ENCODE assay signal across 10 mouse cellular contexts in genomic region chr2:123813182-123813949, GRCm38 (mm10).
DNase-seq lines count a peak whose midpoint lies in the region; ATAC-seq and TF ChIP-seq lines count a peak whose summit lies in the region.
"Had no signal": no experiment of that assay in that cellular context is flagged by ENCODE, and none has a peak within 500 bp of the region (broad histone marks: within the 10 kb centered on the region; RNA-seq: fewer than 3 reads in every experiment).

No protein-coding gene starts in this region.

- DNase-seq in lung, embryonic 14.5 days: peak; percentile 7
- no peak for DNase-seq in lung, postnatal 0 days (ENCODE audit: low spot score)
- DNase-seq in right cerebral cortex, postnatal 4 days: peak; percentile 30
- DNase-seq in heart, adult 11 months: no peak
- no peak for DNase-seq in urinary bladder, adult 18-20 months (ENCODE audit: low spot score in 2 of 2)
- DNase-seq: cerebellum, adult 8-10 months; liver had no signal

- H3K27ac ChIP-seq in lung, embryonic 14.5 days (ENCODE audit: low read depth): no peak overlapping the region
- H3K27ac ChIP-seq in lung, postnatal 0 days (ENCODE audit: low read length): no peak overlapping the region
- peak overlapping the region; percentile 70; the same call in 1 of the 2 replicates for H3K27ac ChIP-seq in hindbrain, embryonic 13.5 days
- peak overlapping the region; percentile 68 for H3K27ac ChIP-seq in midbrain, embryonic 12.5 days (replicated peaks)
- H3K27ac ChIP-seq in kidney, embryonic 15.5 days: no peak overlapping the region

- no peak overlapping the region for H3K4me3 ChIP-seq in lung, embryonic 14.5 days (ENCODE audit: low read depth, low read length)
- H3K4me3 ChIP-seq in lung, postnatal 0 days (ENCODE audit: low read depth, low read length): no peak overlapping the region
- no peak overlapping the region for H3K4me3 ChIP-seq in hindbrain, embryonic 13.5 days
- H3K4me3 ChIP-seq in midbrain, embryonic 12.5 days: no peak overlapping the region
- no peak overlapping the region for H3K4me3 ChIP-seq in kidney, embryonic 15.5 days (replicated peaks)

- H3K4me2 ChIP-seq in lung, embryonic 14.5 days: no peak overlapping the region
- H3K4me2 ChIP-seq in lung, postnatal 0 days (replicated peaks; ENCODE audit: low read depth, low read length): no peak overlapping the region
- peak overlapping the region; percentile 27 for H3K4me2 ChIP-seq in hindbrain, embryonic 13.5 days
- H3K4me2 ChIP-seq in midbrain, embryonic 12.5 days (replicated peaks): peak overlapping the region; percentile 42
- H3K4me2 ChIP-seq in kidney, embryonic 15.5 days: no peak overlapping the region

- no peaks in the 10 kb centered on the region for H3K9me3 ChIP-seq in lung, embryonic 14.5 days (ENCODE audit: low read depth, low read length)
- no peaks in the 10 kb centered on the region for H3K9me3 ChIP-seq in lung, postnatal 0 days (ENCODE audit: low read length)
- no peaks in the 10 kb centered on the region for H3K9me3 ChIP-seq in hindbrain, embryonic 13.5 days
- H3K9me3 ChIP-seq in midbrain, embryonic 12.5 days: no peaks in the 10 kb centered on the region
- H3K9me3 ChIP-seq in kidney, embryonic 15.5 days (replicated peaks): no peaks in the 10 kb centered on the region

- ATAC-seq in lung, embryonic 14.5 days (ENCODE audit: insufficient read depth): peak; percentile 35; the same call in 1 of the 2 replicates
- no peak for ATAC-seq in lung, postnatal 0 days
- peak; percentile 92 for ATAC-seq in hindbrain, embryonic 13.5 days (ENCODE audit: low FRiP score)
- ATAC-seq in midbrain, embryonic 12.5 days (ENCODE audit: low FRiP score, low read depth): peak; percentile 93
- no peak for ATAC-seq in kidney, embryonic 15.5 days (replicated peaks; ENCODE audit: low FRiP score)

- H3K9ac ChIP-seq in lung, embryonic 14.5 days: no peak overlapping the region
- no peak overlapping the region for H3K9ac ChIP-seq in lung, postnatal 0 days (replicated peaks; ENCODE audit: low read depth)
- H3K9ac ChIP-seq in hindbrain, embryonic 13.5 days: no peak overlapping the region
- H3K9ac ChIP-seq in midbrain, embryonic 12.5 days (replicated peaks): no peak overlapping the region
- H3K9ac ChIP-seq in kidney, embryonic 15.5 days: no peak overlapping the region

- no peaks in the 10 kb centered on the region for H3K36me3 ChIP-seq in lung, embryonic 14.5 days (ENCODE audit: insufficient read depth)
- no peaks in the 10 kb centered on the region for H3K36me3 ChIP-seq in lung, postnatal 0 days (ENCODE audit: insufficient read depth, low read length)
- H3K36me3 ChIP-seq in hindbrain, embryonic 13.5 days: no peaks in the 10 kb centered on the region
- no peaks in the 10 kb centered on the region for H3K36me3 ChIP-seq in midbrain, embryonic 12.5 days
- no peaks in the 10 kb centered on the region for H3K36me3 ChIP-seq in kidney, embryonic 15.5 days

- no peaks in the 10 kb centered on the region for H3K4me1 ChIP-seq in lung, embryonic 14.5 days (ENCODE audit: insufficient read depth)
- H3K4me1 ChIP-seq in lung, postnatal 0 days (ENCODE audit: insufficient read depth, low read depth, low read length): no peaks in the 10 kb centered on the region
- peaks cover 13% of the 10 kb centered on the region for H3K4me1 ChIP-seq in hindbrain, embryonic 13.5 days (replicated peaks)
- H3K4me1 ChIP-seq in midbrain, embryonic 12.5 days: peaks cover 19% of the 10 kb centered on the region
- H3K4me1 ChIP-seq in kidney, embryonic 15.5 days: no peaks in the 10 kb centered on the region

- TF ChIP-seq CTCF in lung, embryonic 14.5 days (IDR thresholded peaks at IDR 0.05; ENCODE audit: low read depth): no peak
- no peak for TF ChIP-seq CTCF in lung, postnatal 0 days (IDR thresholded peaks at IDR 0.05)

- 59% methylated on average over 15 of the region's 15 CpGs for WGBS in lung, embryonic 14.5 days
- 58% methylated on average over 15 of the region's 15 CpGs for WGBS in lung, postnatal 0 days
- 28% methylated on average over 15 of the region's 15 CpGs for WGBS in hindbrain, embryonic 13.5 days
- WGBS in midbrain, embryonic 12.5 days: 26% methylated on average over 15 of the region's 15 CpGs
- WGBS in kidney, embryonic 15.5 days: 72% methylated on average over 15 of the region's 15 CpGs

- TF ChIP-seq EP300 in lung, postnatal 0 days (IDR thresholded peaks at IDR 0.05): no peak

- H3K27me3 ChIP-seq in lung, embryonic 14.5 days (ENCODE audit: insufficient read depth, low read length): no peaks in the 10 kb centered on the region
- no peaks in the 10 kb centered on the region for H3K27me3 ChIP-seq in lung, postnatal 0 days (replicated peaks; ENCODE audit: insufficient read depth, low read length)
- H3K27me3 ChIP-seq in hindbrain, embryonic 13.5 days: no peaks in the 10 kb centered on the region
- H3K27me3 ChIP-seq in midbrain, embryonic 12.5 days: no peaks in the 10 kb centered on the region
- H3K27me3 ChIP-seq in kidney, embryonic 15.5 days: no peaks in the 10 kb centered on the region

Comparison
In these comparisons a context has a peak if more than half of its experiments do, and no peak if none do; other contexts are left out.
1. ATAC-seq: peak in lung, embryonic 14.5 days (single experiment), hindbrain, embryonic 13.5 days (single experiment) and midbrain, embryonic 12.5 days (single experiment); none in lung, postnatal 0 days (single experiment) and kidney, embryonic 15.5 days (single experiment).
2. DNase-seq: peak in lung, embryonic 14.5 days (single experiment) and right cerebral cortex, postnatal 4 days (single experiment); none in lung, postnatal 0 days (single experiment), heart, adult 11 months (single experiment) and urinary bladder, adult 18-20 months (0 of 2).
3. H3K27ac ChIP-seq: peak in hindbrain, embryonic 13.5 days (single experiment) and midbrain, embryonic 12.5 days (single experiment); none in lung, embryonic 14.5 days (single experiment), lung, postnatal 0 days (single experiment) and kidney, embryonic 15.5 days (single experiment).
4. H3K4me2 ChIP-seq: peak in hindbrain, embryonic 13.5 days (single experiment) and midbrain, embryonic 12.5 days (single experiment); none in lung, embryonic 14.5 days (single experiment), lung, postnatal 0 days (single experiment) and kidney, embryonic 15.5 days (single experiment).